Mouse (Mus musculus): ENCODE measurements around the gene Gmppb.

The Gmppb gene

DNA sequence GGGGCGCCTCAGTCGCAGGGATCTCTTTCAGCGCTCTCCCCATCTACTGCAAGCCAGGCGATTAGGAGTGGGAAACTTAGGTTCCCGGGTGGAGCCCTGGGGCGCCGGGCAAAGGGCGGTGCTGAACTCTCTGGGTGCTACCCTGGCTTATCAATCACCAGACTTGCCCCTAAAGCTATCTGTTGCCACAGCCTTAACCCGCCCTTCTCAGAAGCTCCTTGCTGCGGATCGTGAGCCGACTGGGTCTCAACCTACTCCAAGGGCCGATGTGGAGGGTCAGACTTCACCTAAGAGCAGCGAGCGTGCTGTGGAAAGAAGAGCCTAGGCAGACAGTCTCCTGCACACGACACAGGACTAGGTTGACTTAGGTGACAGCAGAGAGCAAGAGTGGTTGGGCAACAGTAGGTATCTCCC, 46.0 kb downstream of the Gmppb start:
- H3K4me1 ChIP-seq (replicated peaks; ENCODE audit: low read depth, low read length), result peaks cover 54% of the 10 kb centered on the region
- peak overlapping the region; percentile 97 for H3K4me3 ChIP-seq (replicated peaks; ENCODE audit: low read length)
- no peaks in the 10 kb centered on the region for H3K9me3 ChIP-seq (ENCODE audit: low read length)
- no peak for TF ChIP-seq NANOG (IDR thresholded peaks at IDR 0.05; ENCODE audit: borderline replicate concordance, low read length)
- no peak for TF ChIP-seq POU5F1 (IDR thresholded peaks at IDR 0.05; ENCODE audit: borderline replicate concordance, low read length)
- TF ChIP-seq CTCF (conservative IDR thresholded peaks at IDR 0.05; ENCODE audit: low read length), result no peak
- peaks cover 33% of the 10 kb centered on the region for H3K36me3 ChIP-seq (ENCODE audit: insufficient read depth, low read length)
- H3K27me3 ChIP-seq (ENCODE audit: insufficient read depth, low read length), result peaks cover 3% of the 10 kb centered on the region; the same call in 1 of the 2 replicates

DNA sequence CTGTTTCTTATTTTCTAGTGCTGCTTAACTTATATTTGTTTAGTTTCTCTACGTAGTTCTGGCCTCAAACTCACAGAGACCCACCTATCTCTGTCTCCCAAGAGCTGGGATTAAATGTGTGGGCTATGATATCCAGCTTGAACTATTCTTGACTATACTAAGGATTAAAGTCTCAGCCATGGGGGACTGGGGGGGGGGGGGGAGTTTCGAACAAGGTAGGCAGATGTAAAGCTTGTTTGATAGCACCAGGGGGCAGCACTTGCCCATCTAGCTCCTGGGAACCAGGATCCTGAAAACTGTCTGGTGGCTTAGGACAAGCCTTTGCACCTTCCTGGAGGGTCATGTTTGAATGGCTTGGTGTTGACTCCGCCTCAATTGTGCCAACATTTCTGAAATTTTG, 46.5 kb downstream of the Gmppb start:
- peaks cover 28% of the 10 kb centered on the region for H3K36me3 ChIP-seq (ENCODE audit: insufficient read depth, low read length)
- peaks cover 54% of the 10 kb centered on the region for H3K4me1 ChIP-seq (replicated peaks; ENCODE audit: low read depth, low read length)
- peaks cover 3% of the 10 kb centered on the region; the same call in 1 of the 2 replicates for H3K27me3 ChIP-seq (ENCODE audit: insufficient read depth, low read length)
- TF ChIP-seq CTCF (conservative IDR thresholded peaks at IDR 0.05; ENCODE audit: low read length) (peak; percentile 58), NANOG (IDR thresholded peaks at IDR 0.05; ENCODE audit: borderline replicate concordance, low read length) (no peak), POU5F1 (IDR thresholded peaks at IDR 0.05; ENCODE audit: borderline replicate concordance, low read length) (no peak)
- H3K9me3 ChIP-seq (ENCODE audit: low read length), result no peaks in the 10 kb centered on the region
- H3K4me3 ChIP-seq (replicated peaks; ENCODE audit: low read length), result peak overlapping the region; percentile 97

DNA sequence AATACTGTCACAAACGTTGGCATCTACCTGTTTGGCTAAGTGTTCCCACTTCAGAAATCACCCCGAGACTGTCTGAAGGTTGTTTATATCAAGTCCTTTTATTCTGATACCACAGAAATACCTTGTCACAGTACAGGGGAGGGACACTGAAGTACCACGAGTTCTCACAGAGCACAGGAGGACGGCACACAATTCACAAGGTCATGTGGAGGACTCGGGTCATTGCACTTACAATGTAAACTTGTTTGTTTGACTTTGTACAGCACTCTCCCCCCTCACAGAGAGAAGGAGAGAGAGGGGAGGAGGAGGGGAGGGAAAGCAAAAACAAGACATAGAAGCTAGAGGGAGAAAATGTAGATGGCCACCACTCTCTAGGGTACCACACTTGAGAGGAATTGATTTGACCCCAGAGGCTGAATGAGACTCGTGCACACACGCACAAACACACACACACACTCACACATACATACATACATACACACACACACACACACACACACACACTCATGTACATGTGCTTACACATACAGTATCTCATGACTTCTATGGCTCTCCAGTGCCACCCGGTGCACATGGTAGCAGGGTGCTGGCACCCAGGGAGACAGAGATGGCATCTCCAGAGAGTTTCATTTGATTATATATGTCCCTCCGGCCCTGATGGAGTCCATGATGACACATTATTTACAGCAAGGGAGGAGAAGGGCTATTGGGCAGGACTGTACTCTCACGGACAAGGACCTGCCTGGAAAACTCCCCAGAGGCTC, 47.1 kb downstream of the Gmppb start:
- Histone ChIP-seq H3K36me3 (ENCODE audit: insufficient read depth, low read length) (peaks cover 22% of the 10 kb centered on the region), H3K4me3 (replicated peaks; ENCODE audit: low read length) (no peak overlapping the region), H3K27me3 (ENCODE audit: insufficient read depth, low read length) (peaks cover 3% of the 10 kb centered on the region; the same call in 1 of the 2 replicates), H3K9me3 (ENCODE audit: low read length) (no peaks in the 10 kb centered on the region), H3K4me1 (replicated peaks; ENCODE audit: low read depth, low read length) (peaks cover 54% of the 10 kb centered on the region)
- TF ChIP-seq POU5F1 (IDR thresholded peaks at IDR 0.05; ENCODE audit: borderline replicate concordance, low read length), result no peak
- TF ChIP-seq CTCF (conservative IDR thresholded peaks at IDR 0.05; ENCODE audit: low read length), result no peak
- TF ChIP-seq NANOG (IDR thresholded peaks at IDR 0.05; ENCODE audit: borderline replicate concordance, low read length), result no peak

DNA sequence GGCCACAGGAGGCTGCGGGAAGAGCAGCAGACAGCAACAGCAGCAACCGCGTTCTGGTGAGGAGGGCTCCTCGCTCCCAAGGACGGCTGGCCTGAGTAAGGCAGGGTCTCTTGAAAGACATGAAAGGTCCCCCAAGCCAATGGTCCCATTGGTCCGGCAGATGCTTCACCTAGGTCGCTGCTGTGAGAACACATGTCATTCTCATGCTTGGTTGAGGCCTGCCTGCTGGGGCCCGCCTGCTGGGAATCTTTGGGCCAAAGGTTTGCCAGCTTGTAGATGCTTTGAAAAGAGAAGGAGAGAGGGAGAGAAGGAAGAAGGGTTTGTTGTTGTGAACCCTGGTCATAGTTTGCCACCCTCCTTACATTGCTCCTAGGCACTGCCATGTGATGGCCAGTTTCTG, 50.6 kb downstream of the Gmppb start:
- H3K4me1 ChIP-seq (replicated peaks; ENCODE audit: low read depth, low read length), result peaks cover 46% of the 10 kb centered on the region
- peaks cover 11% of the 10 kb centered on the region for H3K36me3 ChIP-seq (ENCODE audit: insufficient read depth, low read length)
- peaks cover 23% of the 10 kb centered on the region for H3K27me3 ChIP-seq (ENCODE audit: insufficient read depth, low read length)
- no peaks in the 10 kb centered on the region for H3K9me3 ChIP-seq (ENCODE audit: low read length)
- TF ChIP-seq CTCF (conservative IDR thresholded peaks at IDR 0.05; ENCODE audit: low read length) (no peak), POU5F1 (IDR thresholded peaks at IDR 0.05; ENCODE audit: borderline replicate concordance, low read length) (no peak), NANOG (IDR thresholded peaks at IDR 0.05; ENCODE audit: borderline replicate concordance, low read length) (no peak)
- H3K4me3 ChIP-seq (replicated peaks; ENCODE audit: low read length), result peak overlapping the region; percentile 35; the same call in 1 of the 2 replicates
